Mouse (Mus musculus) G1E (cell line): ENCODE data around the gene Sorcs3. TPM values are rescaled to one million over a fixed set of nuclear protein-coding genes. Genes with fewer than 3 reads are reported as not detected.

Experiments used
- ATAC-seq: 2 replicates; pipeline ENCODE4 v1.8.0; 2016; ENCODE audit warnings: mild to moderate bottlenecking; ENCODE audit not compliant: insufficient number of reproducible peaks, poor library complexity, low FRiP score, severe bottlenecking; ENCODE audit errors: extremely low read depth
- DNase-seq: peaks from one replicate; pipeline ENCODE4 v3.0.0; 2012; ENCODE audit warnings: low spot score
- H3K27me3 ChIP-seq: 2 replicates; pipeline ENCODE4 v1.6.1; 2012; ENCODE audit warnings: mild to moderate bottlenecking, low read length, inconsistent platforms; ENCODE audit not compliant: insufficient read depth
- H3K36me3 ChIP-seq: replicated peaks from 2 replicates; pipeline ENCODE3; 2012; ENCODE audit warnings: mild to moderate bottlenecking, inconsistent platforms
- H3K4me1 ChIP-seq: 2 replicates; pipeline ENCODE4 v1.6.1; 2012; ENCODE audit warnings: low read depth, low read length, inconsistent platforms, mixed read lengths; ENCODE audit not compliant: insufficient read depth
- H3K4me3 ChIP-seq: 2 replicates; pipeline ENCODE4 v1.5.1; 2012; ENCODE audit warnings: low read depth, mild to moderate bottlenecking, inconsistent platforms, low read length, moderate library complexity, mixed read lengths
- H3K9me3 ChIP-seq: replicated peaks from 2 replicates; pipeline ENCODE4 v1.6.1; 2012; ENCODE audit warnings: inconsistent platforms
- CTCF ChIP-seq: IDR thresholded peaks from 2 replicates; pipeline ENCODE4 v1.5.1; 2012; ENCODE audit warnings: low read depth, low read length, inconsistent platforms, mixed read lengths
- GATA1 ChIP-seq: IDR thresholded peaks from 2 replicates; pipeline ENCODE4 v1.6.1; 2012; ENCODE audit warnings: borderline replicate concordance, low read length, inconsistent platforms, mixed read lengths
- GATA2 ChIP-seq: IDR thresholded peaks from 2 replicates; pipeline ENCODE4 v1.6.1; 2012; ENCODE audit warnings: low read depth, low read length, inconsistent platforms, borderline replicate concordance
- POLR2AphosphoS5 ChIP-seq: IDR thresholded peaks from 2 replicates; pipeline ENCODE4 v1.6.1; 2012; ENCODE audit warnings: low read depth, low read length, inconsistent platforms; ENCODE audit not compliant: insufficient replicate concordance
- TAL1 ChIP-seq: conservative IDR thresholded peaks from 2 replicates; pipeline ENCODE4 v1.6.1; 2012; ENCODE audit warnings: low read depth, low read length, inconsistent platforms, mixed read lengths
- polyA plus RNA-seq: library from polyadenylated mRNA; stranded (reverse); fragments of >175 nt; gene quantifications from 2 replicates; pipeline ENCODE4 v1.2.3, GENCODE M21; 2012
- total RNA-seq, 2 experiments: library from RNA; stranded (forward) in 1 of 2; stranded (reverse) in 1 of 2; fragments of 200-1000 nt in 1 of 2; fragments of >200 nt in 1 of 2; fragmentation: Nextera tagmentation in 1 of 2; gene quantifications; 2 replicates each; pipeline ENCODE4 v1.2.3; 2014 to 2017

Sorcs3 gene
- total and polyA plus RNA-seq, 3 experiments = not detected

DNA sequence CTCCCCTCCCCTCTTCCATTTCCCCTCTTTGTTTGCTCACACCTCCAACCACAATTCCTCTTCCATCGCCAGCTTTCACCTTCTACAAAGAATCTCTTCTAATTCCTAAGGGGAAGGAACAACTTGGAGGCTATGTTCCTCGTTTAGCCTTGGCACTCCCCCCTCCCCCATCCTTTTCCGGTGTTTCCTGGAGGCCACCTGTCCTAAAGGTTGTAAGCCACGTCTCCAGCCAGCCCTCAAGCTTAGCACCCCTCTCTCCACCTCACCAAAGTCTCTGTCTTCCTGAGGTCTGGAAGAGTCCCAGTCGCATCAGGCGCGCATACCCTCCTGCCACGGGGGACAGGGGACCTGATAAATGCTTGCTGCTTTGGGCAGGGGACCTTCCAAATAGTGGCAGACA, 1.3 kb upstream of the Sorcs3 start:
- ATAC-seq (no peak), DNase-seq (no peak)
- no peaks in the 10 kb centered on the region for H3K27me3 ChIP-seq
- no peaks in the 10 kb centered on the region for H3K36me3 ChIP-seq
- H3K4me3 ChIP-seq = no peak overlapping the region
- H3K4me1 ChIP-seq = no peaks in the 10 kb centered on the region
- no peak for TF ChIP-seq POLR2AphosphoS5
- TF ChIP-seq TAL1 = no peak
- no peak for TF ChIP-seq GATA1
- TF ChIP-seq GATA2 = no peak
- no peak for TF ChIP-seq CTCF
- H3K9me3 ChIP-seq = peaks cover 61% of the 10 kb centered on the region

- Histone ChIP-seq H3K36me3 (no peaks in the 10 kb centered on the region), H3K9me3 (peaks cover 62% of the 10 kb centered on the region), H3K27me3 (no peaks in the 10 kb centered on the region), H3K4me1 (no peaks in the 10 kb centered on the region), H3K4me3 (no peak overlapping the region; the same call in 1 of the 2 replicates)
- TF ChIP-seq GATA1 (no peak), TAL1 (no peak), CTCF (no peak), GATA2 (no peak), POLR2AphosphoS5 (no peak)
- ATAC-seq = no peak
- no peak for DNase-seq
Measured at GRCm38 (mm10) chr19:48204892-48205761, 698 bp upstream of the Sorcs3 start.

DNA sequence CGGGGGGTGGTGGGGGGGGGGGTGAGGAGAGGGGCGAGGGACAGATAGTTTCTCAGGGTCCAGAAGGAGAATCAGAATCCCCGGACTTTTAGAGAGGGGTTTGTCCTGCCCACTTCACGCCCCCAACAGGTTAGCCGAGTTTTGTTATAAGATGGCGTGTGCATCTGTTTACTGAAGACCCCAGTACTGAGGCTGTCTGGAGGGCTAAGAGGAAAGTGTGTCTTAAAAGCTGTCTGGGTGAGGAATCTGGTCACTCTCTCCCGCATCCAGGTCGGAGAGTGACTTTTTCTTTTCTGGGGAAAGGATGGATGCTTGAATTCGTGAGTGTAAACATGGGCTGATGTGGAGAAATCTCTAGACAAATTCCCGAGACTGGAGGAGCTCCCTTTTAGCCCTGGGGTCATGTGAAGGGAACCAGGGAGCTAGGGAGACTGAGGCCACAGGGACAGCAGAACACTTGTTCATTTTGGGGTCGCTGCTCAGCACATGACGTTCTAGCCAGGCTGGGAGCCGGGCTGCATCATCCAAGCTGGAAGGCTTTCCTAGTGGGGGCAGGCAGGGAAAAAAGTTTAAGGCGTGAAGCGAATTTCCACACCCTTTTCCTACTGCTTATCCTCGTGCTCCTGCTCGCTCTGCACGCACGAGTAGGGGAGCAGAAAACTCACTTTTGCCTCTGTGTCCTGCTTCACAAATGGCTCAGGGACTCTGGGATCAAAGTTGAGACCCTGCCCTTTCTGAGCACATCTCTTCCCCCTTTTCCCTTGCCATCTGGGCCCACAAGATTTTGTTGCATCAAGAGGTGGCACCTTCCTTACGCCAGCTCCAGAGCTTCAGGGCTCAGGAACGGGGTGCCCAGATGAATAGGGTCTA, 1.3 kb downstream of the Sorcs3 start:
- Histone ChIP-seq H3K9me3 (peaks cover 69% of the 10 kb centered on the region), H3K27me3 (no peaks in the 10 kb centered on the region), H3K36me3 (no peaks in the 10 kb centered on the region), H3K4me3 (no peak overlapping the region), H3K4me1 (no peaks in the 10 kb centered on the region)
- no peak for TF ChIP-seq GATA2
- no peak for TF ChIP-seq GATA1
- TF ChIP-seq POLR2AphosphoS5 = no peak
- no peak for TF ChIP-seq CTCF
- TF ChIP-seq TAL1 = no peak
- ATAC-seq = no peak
- DNase-seq = no peak

DNA sequence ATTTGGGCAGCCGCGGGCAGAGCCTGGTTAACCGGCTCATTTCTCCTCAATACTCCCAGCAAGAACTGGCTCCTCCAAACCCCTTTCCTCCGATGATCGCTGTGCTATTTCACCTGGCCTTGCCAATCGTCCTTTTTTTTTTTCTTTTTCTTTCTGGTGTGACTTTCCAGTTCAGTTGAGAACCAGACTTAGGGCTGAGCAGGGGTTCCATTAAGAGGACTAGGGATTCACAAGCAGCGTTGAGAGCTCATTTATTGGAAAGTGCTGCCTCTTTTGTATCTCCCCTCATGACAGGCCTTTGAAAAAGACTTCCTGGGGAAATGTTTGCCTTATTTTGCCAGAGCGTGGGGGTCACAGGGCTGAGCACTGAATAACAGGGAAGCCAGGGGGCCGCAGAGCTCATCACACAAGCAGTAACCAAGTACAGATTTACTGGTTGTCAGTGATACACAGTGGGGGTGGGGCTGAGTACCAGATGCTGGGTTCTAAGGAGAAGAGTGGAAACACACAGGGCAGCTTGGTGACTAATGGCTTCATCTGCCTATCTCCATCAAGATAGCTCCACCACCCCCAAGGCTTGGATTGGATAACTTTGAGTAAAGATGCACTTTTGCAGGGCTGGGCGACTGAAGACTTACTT, 2.0 kb downstream of the Sorcs3 start:
- DNase-seq = no peak
- no peaks in the 10 kb centered on the region for H3K36me3 ChIP-seq
- H3K4me3 ChIP-seq = no peak overlapping the region
- H3K9me3 ChIP-seq = peaks cover 76% of the 10 kb centered on the region
- no peaks in the 10 kb centered on the region for H3K4me1 ChIP-seq
- H3K27me3 ChIP-seq = no peaks in the 10 kb centered on the region
- no peak for ATAC-seq
- no peak for TF ChIP-seq CTCF
- no peak for TF ChIP-seq POLR2AphosphoS5
- TF ChIP-seq TAL1 = no peak
- TF ChIP-seq GATA2 = no peak
- TF ChIP-seq GATA1 = no peak

- Histone ChIP-seq H3K4me3 (no peak overlapping the region), H3K36me3 (no peaks in the 10 kb centered on the region), H3K9me3 (peaks cover 49% of the 10 kb centered on the region), H3K27me3 (no peaks in the 10 kb centered on the region), H3K4me1 (no peaks in the 10 kb centered on the region)
- no peak for TF ChIP-seq TAL1
- TF ChIP-seq POLR2AphosphoS5 = no peak
- TF ChIP-seq GATA1 = no peak
- no peak for TF ChIP-seq CTCF
- no peak for TF ChIP-seq GATA2
- ATAC-seq = no peak
- no peak for DNase-seq
Measured at GRCm38 (mm10) chr19:48215379-48215778, 9.6 kb downstream of the Sorcs3 start.
